Mouse (Mus musculus) spleen, postnatal 10 days (tissue): Measurements from ENCODE around the gene Hnrnpul1.
"Not testable (repeated sequence)": the region's sequence is repeated elsewhere in the genome, so short reads cannot be mapped to it uniquely, and the experiment has no call there.

ENCODE experiments used
- DNase-seq, 2 experiments: peaks; one replicate each; pipeline ENCODE4 v3.0.0; 2021 to 2022; ENCODE audit warnings: low spot score in 2 of 2

The Hnrnpul1 gene

GRCm38 (mm10) chr7:25754738-25755467, at the start of gene Hnrnpul1:
TSS of gene Hnrnpul1 (minus strand) at chr7:25754757.
- DNase-seq: peak; percentile 99

GRCm38 (mm10) chr7:25803460-25803859, 48.9 kb upstream of the Hnrnpul1 start:
- DNase-seq: no peak

DNA sequence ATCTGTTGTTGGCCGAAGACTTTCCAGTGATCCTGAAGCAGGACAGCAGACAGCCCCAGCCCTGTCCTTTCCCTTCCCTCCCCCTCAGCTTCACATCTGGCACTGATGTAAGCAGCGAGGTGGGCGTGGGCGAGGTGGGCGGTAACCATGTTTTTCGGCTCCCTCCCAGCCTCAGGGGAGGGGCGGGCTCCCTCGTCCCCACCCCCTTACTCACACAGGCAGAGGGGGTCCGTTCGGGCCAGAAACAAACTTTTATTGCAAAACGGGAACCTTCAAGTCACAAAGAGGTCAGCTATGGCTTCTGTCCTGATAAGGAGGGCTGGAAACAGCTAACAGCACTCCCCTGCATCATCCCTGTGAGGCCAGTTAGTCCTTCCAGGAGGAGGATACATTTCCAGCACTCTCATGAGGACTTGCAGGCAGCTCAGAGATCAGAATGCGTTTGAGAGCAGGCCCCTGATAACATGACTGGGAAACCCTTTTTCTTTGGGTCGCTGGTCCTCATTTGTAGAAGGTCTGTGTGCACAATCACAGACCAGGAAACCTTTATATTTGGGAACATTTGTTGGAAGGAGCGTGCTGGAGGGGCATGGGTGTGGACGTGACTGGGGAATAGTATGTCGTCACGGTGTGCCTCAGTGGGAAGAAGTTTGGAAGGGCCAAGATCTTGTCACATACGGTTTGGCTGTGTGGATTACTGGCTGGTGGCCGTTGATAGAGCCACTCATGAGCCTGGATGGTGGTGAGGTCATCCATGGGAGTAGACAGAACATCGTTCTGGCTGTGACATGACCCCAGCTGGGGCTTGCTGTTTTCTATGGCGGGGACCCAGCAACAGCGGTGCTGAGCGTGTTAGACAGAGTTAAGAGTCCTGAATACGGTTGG, 47.9 kb upstream of the Hnrnpul1 start:
- DNase-seq: no peak

DNA sequence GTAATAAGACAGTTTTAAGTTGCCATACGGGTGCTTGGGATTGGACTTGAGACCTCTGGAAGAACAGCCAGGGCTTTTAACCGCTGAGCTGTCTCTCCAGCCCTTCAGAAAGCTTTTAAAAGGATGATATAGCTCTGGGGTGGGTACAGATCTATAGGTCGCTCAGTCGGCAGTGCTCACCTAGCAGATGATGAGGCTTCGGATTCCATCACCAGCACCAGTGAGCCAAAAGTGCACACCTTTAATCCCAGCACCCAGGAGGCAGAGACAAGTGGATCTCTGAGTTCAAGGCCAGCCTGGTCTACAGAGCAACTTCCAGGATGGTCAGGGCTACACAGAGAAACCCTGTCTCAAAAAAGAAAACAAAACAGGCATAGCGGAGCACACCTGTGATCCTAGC, 46.5 kb upstream of the Hnrnpul1 start:
- DNase-seq: no peak

- no peak for DNase-seq
Observed at GRCm38 (mm10) chr7:25799369-25799768, 44.8 kb upstream of the Hnrnpul1 start.

DNA sequence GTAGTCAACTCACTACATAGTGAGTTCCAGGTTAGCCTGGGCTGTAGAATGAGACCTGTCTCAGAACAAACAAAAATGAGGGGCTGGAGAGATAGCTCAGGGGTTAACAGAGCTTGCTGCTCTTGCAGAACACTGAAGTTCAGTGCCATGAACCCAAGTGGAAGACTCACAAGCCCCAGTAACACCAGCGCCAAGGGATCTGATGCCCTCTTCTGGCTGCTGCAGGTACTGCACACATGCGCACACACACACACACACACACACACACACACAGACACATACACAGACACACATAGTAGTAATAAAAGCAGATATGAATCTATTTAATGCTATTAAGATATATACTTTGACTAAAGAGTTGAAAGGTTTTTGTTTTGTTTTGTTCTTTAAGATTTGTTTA, 44.0 kb upstream of the Hnrnpul1 start:
- no peak for DNase-seq

- no peak for DNase-seq
Observed at GRCm38 (mm10) chr7:25794775-25795174, 40.2 kb upstream of the Hnrnpul1 start.

- DNase-seq: peak in 1 of 2 experiments; percentile 46
Observed at GRCm38 (mm10) chr7:25793679-25794078, 39.1 kb upstream of the Hnrnpul1 start.

- not testable (repeated sequence) for DNase-seq
Observed at GRCm38 (mm10) chr7:25792966-25793365, 38.4 kb upstream of the Hnrnpul1 start.

DNA sequence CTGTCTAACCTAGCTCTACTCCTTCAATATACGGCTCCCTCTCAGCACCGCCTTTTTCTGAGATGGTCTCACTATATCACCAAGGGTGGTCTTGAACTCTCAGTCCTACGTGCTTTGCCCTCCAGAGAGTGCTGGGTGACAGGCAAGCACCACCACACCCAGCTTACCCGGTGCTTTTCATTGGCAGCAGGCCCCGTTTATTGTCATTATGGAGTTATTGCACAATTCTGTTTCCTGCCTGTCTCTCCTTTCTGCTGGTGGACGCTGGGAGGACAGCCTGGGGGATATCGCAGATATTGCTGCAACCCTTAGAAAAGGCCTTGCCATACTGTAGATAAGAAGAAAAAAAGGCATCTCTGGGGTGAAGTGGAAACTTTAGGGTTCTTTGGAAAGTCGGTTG, 36.1 kb upstream of the Hnrnpul1 start:
- DNase-seq: no peak

GRCm38 (mm10) chr7:25789129-25789440, 34.5 kb upstream of the Hnrnpul1 start:
- DNase-seq: no peak

GRCm38 (mm10) chr7:25788220-25789128, 33.9 kb upstream of the Hnrnpul1 start, which contains the start of gene Axl:
TSS of gene Axl (minus strand) at chr7:25788705.
- DNase-seq: no peak

DNA sequence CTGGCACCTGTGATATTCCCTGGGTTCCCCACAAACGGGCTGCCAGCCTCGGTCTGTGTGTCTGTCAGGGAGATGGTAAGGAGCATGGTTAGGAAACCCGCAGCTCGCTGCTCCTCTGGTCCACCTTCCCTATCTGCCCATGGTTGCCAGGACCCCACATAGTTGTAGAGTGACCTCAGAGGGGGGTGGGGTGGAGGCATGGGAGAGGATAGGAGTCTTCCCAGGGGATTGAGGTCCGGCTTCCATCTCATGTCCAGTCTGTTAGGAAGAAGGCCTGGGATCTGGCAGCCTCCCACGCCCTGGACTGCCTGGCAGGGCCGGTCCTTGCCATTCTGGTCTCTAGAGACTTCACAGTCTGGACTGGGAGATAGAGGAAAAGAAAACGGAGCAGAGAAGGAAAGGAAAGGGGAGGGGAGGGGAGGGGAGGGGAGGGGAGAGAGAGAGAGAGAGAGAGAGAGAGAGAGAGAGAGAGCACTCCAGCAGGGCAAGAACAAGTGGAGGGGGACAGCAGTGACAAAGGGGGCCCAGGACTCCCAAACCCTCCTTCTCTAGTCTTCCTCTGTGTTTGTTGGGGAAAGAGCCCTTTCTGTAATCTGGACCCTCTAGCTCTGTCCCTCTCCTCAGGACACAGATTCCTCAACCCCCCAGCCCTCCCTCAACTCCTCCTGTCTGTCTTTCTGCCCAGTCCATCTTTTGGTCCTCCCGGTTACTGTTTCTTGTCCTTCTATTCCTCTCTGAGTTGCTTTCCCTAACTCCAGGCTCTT, 33.1 kb upstream of the Hnrnpul1 start:
- no peak for DNase-seq

- DNase-seq: no peak
Observed at GRCm38 (mm10) chr7:25786974-25787373, 32.4 kb upstream of the Hnrnpul1 start.

GRCm38 (mm10) chr7:25785752-25786151, 31.2 kb upstream of the Hnrnpul1 start:
- DNase-seq: no peak

- no peak for DNase-seq
Observed at GRCm38 (mm10) chr7:25784808-25785207, 30.3 kb upstream of the Hnrnpul1 start.

DNA sequence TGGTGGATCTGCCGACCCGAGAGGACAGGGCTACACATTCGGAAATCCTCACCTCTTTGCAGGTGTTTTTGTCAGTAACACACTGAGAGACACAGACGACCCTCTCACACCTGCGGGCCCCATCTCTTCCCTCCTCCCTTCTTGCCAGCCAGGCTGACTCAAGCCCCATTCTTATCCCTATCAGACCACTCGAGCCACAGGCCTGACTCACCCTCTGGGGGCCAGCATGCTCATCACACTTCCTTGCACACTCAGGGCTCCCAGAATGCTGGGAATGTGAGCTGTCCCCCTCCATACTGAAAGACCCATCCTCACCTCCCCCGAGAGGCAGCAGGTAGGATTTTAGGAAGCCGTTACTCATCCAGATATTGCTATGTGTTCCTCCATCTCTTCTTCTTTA, 29.2 kb upstream of the Hnrnpul1 start:
- no peak for DNase-seq

GRCm38 (mm10) chr7:25782744-25783143, 28.2 kb upstream of the Hnrnpul1 start:
- no peak for DNase-seq

- no peak for DNase-seq
Observed at GRCm38 (mm10) chr7:25781937-25782610, 27.5 kb upstream of the Hnrnpul1 start.

GRCm38 (mm10) chr7:25781321-25781936, 26.9 kb upstream of the Hnrnpul1 start:
- DNase-seq: no peak
